Mouse (Mus musculus) naive thymus-derived CD4-positive, alpha-beta T cell, adult 2 months (primary cell): ENCODE data around the gene Id1.

ENCODE experiments used
- DNase-seq: peaks from one replicate; pipeline ENCODE4 v3.0.0-alpha.2; 2011; ENCODE audit warnings: low read depth

Gene Id1

DNA sequence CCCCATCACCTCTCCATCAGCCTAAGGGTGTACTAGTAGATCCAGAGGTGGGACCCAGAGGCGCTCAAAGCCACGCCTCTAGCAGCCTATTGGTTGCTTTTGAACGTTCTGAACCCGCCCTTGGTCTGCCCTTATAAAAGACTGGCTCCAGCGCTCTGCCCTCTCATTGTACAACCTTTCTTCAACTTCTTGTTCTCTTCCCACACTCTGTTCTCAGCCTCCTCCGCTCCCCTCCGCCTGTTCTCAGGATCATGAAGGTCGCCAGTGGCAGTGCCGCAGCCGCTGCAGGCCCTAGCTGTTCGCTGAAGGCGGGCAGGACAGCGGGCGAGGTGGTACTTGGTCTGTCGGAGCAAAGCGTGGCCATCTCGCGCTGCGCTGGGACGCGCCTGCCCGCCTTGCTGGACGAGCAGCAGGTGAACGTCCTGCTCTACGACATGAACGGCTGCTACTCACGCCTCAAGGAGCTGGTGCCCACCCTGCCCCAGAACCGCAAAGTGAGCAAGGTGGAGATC, at the start of gene Id1:
Gene Id1, plus strand, starts transcription at position 162 of the 512 bp plus-strand sequence.
- peak; percentile 73 for DNase-seq

- no peak for DNase-seq
Observed at GRCm38 (mm10) chr2:152686399-152686798, 49.7 kb upstream of the Id1 start.

GRCm38 (mm10) chr2:152686806-152687267, 49.2 kb upstream of the Id1 start, which contains the start of gene Mcts2:
TSS of gene Mcts2 (plus strand) at chr2:152687035.
- DNase-seq = no peak

- DNase-seq = no peak
Observed at GRCm38 (mm10) chr2:152691564-152692217, 44.4 kb upstream of the Id1 start.

- peak; percentile 83 for DNase-seq
Observed at GRCm38 (mm10) chr2:152693233-152693632, 42.8 kb upstream of the Id1 start.

DNA sequence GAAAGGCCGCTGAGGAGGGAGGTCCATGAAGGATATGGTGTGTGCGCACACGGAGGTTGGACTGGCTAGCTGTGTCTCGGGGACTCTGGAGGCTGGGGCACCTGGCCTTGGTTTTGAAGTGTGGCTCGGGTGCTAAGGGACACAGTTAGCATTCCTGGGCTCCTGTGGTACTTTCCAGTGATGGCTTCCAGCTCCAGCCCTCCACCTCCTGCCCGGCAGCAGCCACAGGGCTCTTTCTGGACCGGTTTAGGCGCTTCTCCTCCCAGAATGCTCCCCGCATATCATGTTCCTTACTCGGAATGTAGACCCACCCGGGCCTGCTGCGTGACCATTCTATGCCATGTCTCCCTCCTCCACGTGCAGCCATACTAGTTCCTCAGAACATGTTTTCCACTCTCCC, 42.3 kb upstream of the Id1 start:
- no peak for DNase-seq

- DNase-seq = no peak
Observed at GRCm38 (mm10) chr2:152694708-152695107, 41.3 kb upstream of the Id1 start.

- DNase-seq = no peak
Observed at GRCm38 (mm10) chr2:152696016-152696415, 40.0 kb upstream of the Id1 start.

DNA sequence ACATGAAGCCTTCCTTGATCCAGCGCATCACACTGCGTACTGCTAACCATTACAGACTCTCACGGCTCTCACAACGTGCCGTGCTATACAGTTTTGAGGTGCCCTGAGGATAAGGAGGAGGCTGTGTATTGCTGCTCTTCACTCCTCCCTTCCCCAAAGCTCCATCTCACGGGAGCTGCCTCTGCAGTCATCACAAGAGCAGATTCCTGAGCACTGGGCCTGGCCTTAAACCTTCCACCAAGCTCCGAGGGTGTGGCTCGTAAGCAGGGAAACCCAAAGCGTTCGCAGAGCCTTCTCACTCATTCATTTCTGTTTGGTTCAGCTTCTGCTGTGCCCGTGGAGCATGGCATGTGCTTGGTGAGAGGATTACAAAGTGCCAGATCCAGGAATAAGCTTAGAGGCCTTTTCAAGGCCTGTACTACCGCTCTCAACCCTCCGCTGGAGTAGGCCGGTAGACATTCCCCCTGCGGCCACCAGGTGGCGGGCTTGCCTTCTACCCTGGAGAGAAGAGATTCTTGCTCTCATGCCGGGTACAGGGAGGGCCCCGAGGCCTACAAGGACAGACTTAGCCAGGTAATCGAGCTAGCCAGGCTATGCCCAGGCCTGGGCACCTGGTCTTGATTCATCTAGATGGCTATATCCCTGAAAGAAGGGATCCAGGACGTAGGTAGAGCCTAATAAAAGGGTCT, 39.4 kb upstream of the Id1 start:
- DNase-seq = peak; percentile 91

- no peak for DNase-seq
Observed at GRCm38 (mm10) chr2:152700138-152700537, 35.9 kb upstream of the Id1 start.

GRCm38 (mm10) chr2:152700725-152701124, 35.3 kb upstream of the Id1 start:
- no peak for DNase-seq

DNA sequence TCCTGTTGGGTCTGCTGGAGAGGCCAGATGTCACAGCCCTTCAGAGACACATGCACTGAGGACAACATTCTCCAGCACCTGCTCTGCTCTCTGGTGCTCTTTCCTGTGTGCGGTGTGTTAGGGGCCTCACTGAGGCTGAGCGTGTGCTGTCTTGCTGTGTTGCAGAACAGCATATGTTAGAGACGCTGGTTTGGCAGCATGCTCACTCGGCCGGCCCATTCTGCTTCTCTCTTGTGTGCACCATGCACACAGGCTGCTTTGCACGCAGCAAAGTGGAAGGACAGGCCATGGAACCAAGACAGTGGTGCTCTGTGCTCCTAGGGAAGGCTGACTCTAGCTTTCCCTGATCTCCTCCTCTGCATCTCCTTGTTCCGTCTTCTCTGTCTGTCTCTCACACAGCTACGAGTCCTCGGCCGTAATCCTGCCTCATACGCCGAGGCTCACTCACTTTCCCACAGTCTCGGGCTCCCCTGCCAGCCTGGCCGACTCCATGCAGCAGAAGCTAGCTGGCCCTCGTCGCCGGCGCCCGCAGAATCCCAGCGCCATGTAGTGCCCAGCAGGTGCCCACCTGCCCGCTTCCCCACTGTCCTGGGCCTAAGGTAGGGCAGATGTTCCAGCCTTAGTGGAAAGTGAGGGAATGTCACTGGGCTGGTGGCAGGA, 32.3 kb upstream of the Id1 start:
- no peak for DNase-seq

DNA sequence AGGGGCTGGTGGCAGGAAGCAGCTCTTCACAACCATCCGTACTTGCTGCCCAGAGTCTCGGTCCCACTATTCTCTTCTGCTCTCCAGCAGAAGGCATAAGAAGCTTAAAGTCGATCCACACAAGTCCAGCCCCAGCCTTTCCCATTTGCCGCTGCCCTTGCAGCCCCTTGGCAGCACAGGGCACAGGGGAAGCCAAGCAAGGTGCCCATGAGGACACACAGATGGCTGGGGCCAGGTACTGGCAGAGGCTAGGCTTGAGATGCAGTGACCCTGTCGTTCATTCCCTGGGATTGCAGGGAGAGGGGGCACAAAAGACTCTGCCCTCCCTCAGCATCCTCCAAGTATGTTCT, 31.8 kb upstream of the Id1 start:
- DNase-seq = no peak

GRCm38 (mm10) chr2:152704811-152705370, 31.2 kb upstream of the Id1 start:
- DNase-seq = no peak

- no peak for DNase-seq
Observed at GRCm38 (mm10) chr2:152705993-152706571, 30.0 kb upstream of the Id1 start.

DNA sequence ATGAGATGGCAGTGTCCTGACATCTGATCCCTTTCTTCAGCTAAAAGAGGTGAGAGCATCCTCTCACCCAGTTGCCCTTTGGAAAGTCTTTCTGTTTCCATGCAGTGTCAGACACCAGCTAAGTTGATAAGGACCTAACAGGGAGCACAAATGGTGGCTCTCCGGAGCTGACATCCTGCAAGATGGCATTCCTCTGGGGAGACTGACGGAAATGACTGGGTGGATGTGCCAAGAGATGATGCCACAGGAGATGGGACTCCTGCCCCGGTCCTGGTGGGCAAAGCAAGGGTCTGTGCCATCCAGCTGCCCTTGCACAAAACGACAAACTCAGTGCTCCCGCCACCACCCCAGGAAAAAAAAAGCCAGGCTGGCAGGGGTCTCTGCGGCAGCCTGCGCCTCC, 28.9 kb upstream of the Id1 start:
- no peak for DNase-seq

GRCm38 (mm10) chr2:152707627-152708026, 28.4 kb upstream of the Id1 start:
- DNase-seq = no peak

- DNase-seq = no peak
Observed at GRCm38 (mm10) chr2:152709066-152709465, 27.0 kb upstream of the Id1 start.

DNA sequence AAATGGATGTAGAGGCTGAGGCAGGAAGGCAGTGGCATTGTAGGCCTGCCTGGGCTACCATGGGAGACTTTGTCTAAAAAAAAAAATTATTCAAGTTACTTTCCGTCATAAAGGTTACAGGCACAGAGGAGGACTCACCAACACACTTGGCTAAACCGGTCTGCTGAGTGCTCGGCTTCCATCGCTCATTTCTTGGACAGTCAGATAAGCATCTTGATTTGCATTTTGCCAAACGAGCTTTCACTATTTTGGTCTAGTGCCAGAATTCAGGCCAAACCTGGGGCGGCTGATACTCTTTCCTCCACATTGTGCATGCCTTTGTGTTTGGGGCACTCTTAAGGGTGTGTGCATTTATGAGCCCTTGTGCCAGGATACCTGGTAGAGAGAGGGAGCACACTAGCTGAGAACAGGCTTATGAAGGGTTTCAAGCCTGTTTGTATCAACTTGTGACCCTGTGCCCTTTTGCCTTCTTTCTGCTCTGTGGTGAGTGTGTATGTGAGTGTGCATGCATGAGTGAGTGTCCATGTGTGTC, 19.7 kb upstream of the Id1 start:
- DNase-seq = no peak

DNA sequence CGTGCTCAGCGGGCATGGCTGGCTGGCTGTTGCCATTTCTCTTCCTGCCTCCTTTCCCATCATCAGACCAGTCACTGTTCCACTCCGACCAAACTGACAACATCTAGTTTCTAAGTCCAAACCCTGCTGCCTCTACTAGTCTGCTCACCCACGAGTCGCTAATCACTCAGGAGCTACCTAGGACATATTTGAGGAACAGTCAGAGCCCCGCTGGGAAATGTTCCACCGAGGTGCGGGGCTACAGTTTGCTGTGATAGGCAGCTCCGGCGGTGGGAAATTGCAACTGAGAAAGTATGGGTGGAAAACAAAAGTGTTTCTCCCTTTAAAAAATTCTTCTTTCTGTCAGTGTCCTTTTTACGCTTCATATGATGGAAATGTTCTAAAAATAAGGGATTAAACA, 18.4 kb upstream of the Id1 start:
- DNase-seq = no peak

DNA sequence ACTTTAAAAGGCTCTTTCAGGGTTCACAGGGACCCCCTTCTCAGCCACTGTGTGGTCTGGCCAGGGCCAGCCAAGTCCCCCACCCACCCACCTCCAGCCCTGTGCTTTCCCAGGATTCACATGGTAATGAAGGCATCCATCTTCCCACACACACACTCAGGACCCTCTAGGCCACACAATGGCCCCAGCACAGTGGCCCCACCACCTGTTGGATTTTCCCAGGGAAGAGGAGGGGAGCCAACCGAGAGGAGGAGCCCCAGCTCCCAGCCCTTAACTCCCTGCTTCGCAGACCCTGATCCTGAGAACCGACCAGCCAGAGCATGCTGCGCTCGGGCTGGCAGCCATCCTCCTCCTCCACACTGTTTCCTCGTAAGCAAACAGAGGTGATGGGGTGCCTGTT, 18.0 kb upstream of the Id1 start:
- no peak for DNase-seq
